Mouse (Mus musculus) Patski (cell line): ENCODE results near the gene Txndc12. TPM values are rescaled to one million over a fixed set of nuclear protein-coding genes. Genes with fewer than 3 reads are reported as not detected.
A peak's percentile ranks its signal among the peaks of the same experiment; 100 is the strongest.

Source experiments
- ATAC-seq: fragments of 100-300 bp; one replicate; pipeline ENCODE4 v1.8.0; 2021
- CTCF ChIA-PET: fragments of 350-600 bp; sonication (Branson Sonifier 250); formaldehyde crosslinking; loops from one replicate; lab custom pipeline; 2022; ENCODE audit warnings: inconsistent platforms; lab: Charles Lee
- POLR2A ChIA-PET: fragments of 350-600 bp; sonication (Branson Sonifier 250); formaldehyde crosslinking; loops from one replicate; lab custom pipeline; 2022; ENCODE audit warnings: antibody characterized with exemption, inconsistent platforms; lab: Charles Lee
- DNase-seq: peaks from one replicate; pipeline ENCODE4 v3.0.0-alpha.2; 2011; ENCODE audit warnings: low read depth, low spot score
- H3K27me3 ChIP-seq: fragments of 371-371 bp; one replicate; pipeline ENCODE4 v1.5.1; 2021
- CTCF ChIP-seq: fragments of 100-300 bp; IDR thresholded peaks from one replicate; pipeline ENCODE4 v1.5.1; 2021
- in situ Hi-C: fragments of 300-500 bp; cut with MboI; formaldehyde crosslinking; loops from 3 replicates; pipeline ENCODE4 v1.11.1; 2018; ENCODE audit warnings: low pct_unique_long_range_greater_than_20kb, mixed read lengths
- polyA plus RNA-seq: library from polyadenylated mRNA; unstranded; gene quantifications from one replicate; pipeline ENCODE4 v1.2.3, GENCODE M21; 2021

The Txndc12 gene
- 80.4 TPM for polyA plus RNA-seq

- in situ Hi-C loops = no loop called here
- ChIA-PET CTCF (no interaction called here), POLR2A (interaction anchor here (0.6 to 0.8 kb wide), 3 partner anchors 13 to 808 kb away, joined by 3 read pairs; partner anchors contain the start of gene Kti12)
- TF ChIP-seq CTCF = no peak
- DNase-seq = no peak
- no peaks in the 10 kb centered on the region for H3K27me3 ChIP-seq
- peak; percentile 58 for ATAC-seq
These were observed at the start of gene Txndc12 for GRCm38 (mm10) chr4:108834115-108834970. TSS of gene Txndc12 (plus strand) at chr4:108834601.

GRCm38 (mm10) chr4:108789258-108789936 is 45.0 kb upstream of the Txndc12 start:
- DNase-seq (no peak), ATAC-seq (no peak)
- in situ Hi-C loops = loop anchor here (5.0 kb wide), 1 partner anchor 92 kb away; no protein-coding TSS in a partner anchor
- H3K27me3 ChIP-seq = no peaks in the 10 kb centered on the region
- CTCF ChIA-PET = interaction anchor here (0.9 kb wide), 1 partner anchor 93 kb away, joined by 3 read pairs; no protein-coding TSS in a partner anchor
- POLR2A ChIA-PET = no interaction called here
- no peak for TF ChIP-seq CTCF

GRCm38 (mm10) chr4:108790507-108790906 is 43.9 kb upstream of the Txndc12 start:
- in situ Hi-C loops = loop anchor here (10.0 kb wide), 1 partner anchor 184 kb away; no protein-coding TSS in a partner anchor
- DNase-seq (no peak), ATAC-seq (no peak)
- no peak for TF ChIP-seq CTCF
- ChIA-PET CTCF (no interaction called here), POLR2A (no interaction called here)
- no peaks in the 10 kb centered on the region for H3K27me3 ChIP-seq

- ATAC-seq = no peak
- no peaks in the 10 kb centered on the region for H3K27me3 ChIP-seq
- DNase-seq = no peak
- POLR2A ChIA-PET = interaction anchor here (1.2 kb wide), 1 partner anchor 11 kb away, joined by 5 read pairs; no protein-coding TSS in a partner anchor
- in situ Hi-C loops = loop anchor here (10.0 kb wide), 1 partner anchor 181 kb away; no protein-coding TSS in a partner anchor
- no peak for TF ChIP-seq CTCF
- CTCF ChIA-PET = interaction anchor here (1.6 kb wide), 1 partner anchor 11 kb away, joined by 3 read pairs; no protein-coding TSS in a partner anchor
These were observed 40.5 kb upstream of the Txndc12 start for GRCm38 (mm10) chr4:108793941-108794340.

- in situ Hi-C loops = loop anchor here (10.0 kb wide), 1 partner anchor 178 kb away; no protein-coding TSS in a partner anchor
- CTCF ChIA-PET = interaction anchor here (0.6 kb wide), 1 partner anchor 12 kb away, joined by 3 read pairs; no protein-coding TSS in a partner anchor
- TF ChIP-seq CTCF = no peak
- DNase-seq (no peak), ATAC-seq (no peak)
- POLR2A ChIA-PET = interaction anchor here (1.0 kb wide), 1 partner anchor 89 kb away, joined by 3 read pairs; no protein-coding TSS in a partner anchor
- no peaks in the 10 kb centered on the region for H3K27me3 ChIP-seq
These were observed 37.7 kb upstream of the Txndc12 start for GRCm38 (mm10) chr4:108796701-108797100.

- H3K27me3 ChIP-seq = no peaks in the 10 kb centered on the region
- ATAC-seq (no peak), DNase-seq (no peak)
- ChIA-PET POLR2A (no interaction called here), CTCF (interaction anchor here (1.1 to 1.6 kb wide), 3 partner anchors 24 to 102 kb away, joined by 3 to 7 read pairs (median 5); no protein-coding TSS in a partner anchor)
- in situ Hi-C loops = loop anchor here (10.0 kb wide), 1 partner anchor 177 kb away; no protein-coding TSS in a partner anchor
- TF ChIP-seq CTCF = peak; percentile 47
These were observed 36.1 kb upstream of the Txndc12 start for GRCm38 (mm10) chr4:108798083-108798830.

GRCm38 (mm10) chr4:108803535-108803934 is 30.9 kb upstream of the Txndc12 start:
- CTCF ChIA-PET = no interaction called here
- no peaks in the 10 kb centered on the region for H3K27me3 ChIP-seq
- POLR2A ChIA-PET = interaction anchor here (0.6 kb wide), 1 partner anchor 36 kb away, joined by 3 read pairs; no protein-coding TSS in a partner anchor
- in situ Hi-C loops = no loop called here
- ATAC-seq (no peak), DNase-seq (no peak)
- TF ChIP-seq CTCF = no peak

- ChIA-PET POLR2A (no interaction called here), CTCF (no interaction called here)
- ATAC-seq = no peak
- H3K27me3 ChIP-seq = no peaks in the 10 kb centered on the region
- in situ Hi-C loops = no loop called here
- no peak for TF ChIP-seq CTCF
- no peak for DNase-seq
These were observed 23.3 kb upstream of the Txndc12 start for GRCm38 (mm10) chr4:108811142-108811541.

GRCm38 (mm10) chr4:108811550-108811949 is 22.9 kb upstream of the Txndc12 start:
- POLR2A ChIA-PET = no interaction called here
- in situ Hi-C loops = no loop called here
- no peaks in the 10 kb centered on the region for H3K27me3 ChIP-seq
- TF ChIP-seq CTCF = no peak
- CTCF ChIA-PET = no interaction called here
- DNase-seq = no peak
- no peak for ATAC-seq

GRCm38 (mm10) chr4:108825677-108826076 is 8.7 kb upstream of the Txndc12 start:
- POLR2A ChIA-PET = no interaction called here
- no peak for ATAC-seq
- H3K27me3 ChIP-seq = no peaks in the 10 kb centered on the region
- DNase-seq = no peak
- TF ChIP-seq CTCF = no peak
- CTCF ChIA-PET = no interaction called here
- in situ Hi-C loops = no loop called here
